ENCODE assay signal across 8 mouse cellular contexts in genomic region chr2:57102856-57103844, GRCm38 (mm10). TPM values are rescaled to one million over a fixed set of nuclear protein-coding genes. Genes with fewer than 3 reads are reported as not detected.
DNase-seq lines count a peak whose midpoint lies in the region; ATAC-seq and TF ChIP-seq lines count a peak whose summit lies in the region.

No protein-coding gene starts in this region.

- no peak overlapping the region for H3K27ac ChIP-seq in left cerebral cortex, adult 2 months
- no peak overlapping the region for H3K27ac ChIP-seq in forebrain, embryonic 10.5 days
- H3K27ac ChIP-seq in limb, embryonic 13.5 days = no peak overlapping the region
- H3K27ac ChIP-seq in olfactory bulb, adult 2 months (ENCODE audit: insufficient read depth, low read depth, low read length) = no peak overlapping the region

- under 1% methylated on average over 37 of the region's 37 CpGs for WGBS in forebrain, embryonic 10.5 days
- WGBS in limb, embryonic 13.5 days = 1% methylated on average over 37 of the region's 37 CpGs
- 11% methylated on average over 37 of the region's 37 CpGs for whole genome bisulfite sequencing in olfactory bulb, adult 2 months

- no peaks in the 10 kb centered on the region for H3K9me3 ChIP-seq in forebrain, embryonic 10.5 days
- no peaks in the 10 kb centered on the region for H3K9me3 ChIP-seq in limb, embryonic 13.5 days

- no peak for ATAC-seq in limb, embryonic 13.5 days (ENCODE audit: low FRiP score, low read depth)

- H3K4me3 ChIP-seq in left cerebral cortex, adult 2 months = peak overlapping the region; percentile 33
- H3K4me3 ChIP-seq in forebrain, embryonic 10.5 days = peak overlapping the region; percentile 56
- H3K4me3 ChIP-seq in limb, embryonic 13.5 days = peak overlapping the region; percentile 46
- H3K4me3 ChIP-seq in olfactory bulb, adult 2 months (ENCODE audit: insufficient read depth, low read depth, low read length) = peak overlapping the region; percentile 36

- no peaks in the 10 kb centered on the region for H3K36me3 ChIP-seq in forebrain, embryonic 10.5 days (replicated peaks)
- H3K36me3 ChIP-seq in limb, embryonic 13.5 days = no peaks in the 10 kb centered on the region

- H3K9ac ChIP-seq in limb, embryonic 13.5 days = no peak overlapping the region

- no peak for TF ChIP-seq POLR2A in olfactory bulb, adult 2 months (IDR thresholded peaks at IDR 0.05; ENCODE audit: insufficient read depth, low read depth, low read length)

- TF ChIP-seq CTCF in left cerebral cortex, adult 2 months (IDR thresholded peaks at IDR 0.05) = no peak
- TF ChIP-seq CTCF in olfactory bulb, adult 2 months (IDR thresholded peaks at IDR 0.05; ENCODE audit: insufficient read depth, low read depth, low read length) = no peak

- peaks cover 30% of the 10 kb centered on the region for H3K4me1 ChIP-seq in forebrain, embryonic 10.5 days
- peaks cover 21% of the 10 kb centered on the region for H3K4me1 ChIP-seq in limb, embryonic 13.5 days
- peaks cover 13% of the 10 kb centered on the region for H3K4me1 ChIP-seq in olfactory bulb, adult 2 months (ENCODE audit: control insufficient read depth, insufficient read depth, low read length)

- peak overlapping the region; percentile 83 for H3K4me2 ChIP-seq in limb, embryonic 13.5 days (replicated peaks)

- intact Hi-C loops in left cerebral cortex, adult 2 months (cut with DNase I) = no loop called here
- intact Hi-C loops in left cerebral cortex, postnatal 14 days (cut with DNase I) = loop anchor here (10.0 kb wide), 1 partner anchor 512 kb away; no protein-coding TSS in a partner anchor

- H3K27me3 ChIP-seq in forebrain, embryonic 10.5 days (ENCODE audit: poor library complexity, severe bottlenecking) = peaks cover 100% of the 10 kb centered on the region
- peaks cover 93% of the 10 kb centered on the region for H3K27me3 ChIP-seq in limb, embryonic 13.5 days

- no peak for DNase-seq in left cerebral cortex, adult 2 months (ENCODE audit: extremely low spot score in 1 of 2, low spot score in 2 of 2)
- DNase-seq in left cerebral cortex, postnatal 14 days (ENCODE audit: low spot score in 2 of 2) = no peak
- DNase-seq in forebrain, embryonic 10.5 days (ENCODE audit: extremely low spot score, low spot score) = peak; percentile 43
- no peak for DNase-seq in ovary, adult 18-20 months (ENCODE audit: low spot score)
- no peak for DNase-seq in left cerebral cortex, adult 18-20 months (ENCODE audit: low spot score in 2 of 2)
- no peak for DNase-seq in adrenal gland, postnatal 10 days

RNA-seq across cellular contexts. Expression of gene Nr4a2, which starts 20.7 kb away (rescaled TPM):
- 10 to 100 TPM; 38.1 to 58.8 TPM for total RNA-seq in left cerebral cortex, adult 2 months (2021)
- 10 to 100 TPM; 44.6 to 62.5 TPM for total RNA-seq in left cerebral cortex, postnatal 14 days (2021)
- polyA plus RNA-seq in forebrain, embryonic 10.5 days (2016; fragmentation: Nextera tagmentation; extraction: Ambion mirVana) = 7.4 and 7.8 TPM in 2 replicates
- 8.7 and 9.1 TPM in 2 replicates for polyA plus RNA-seq in limb, embryonic 13.5 days (2015; fragmentation: Nextera tagmentation; extraction: Ambion mirVana)
- polyA plus RNA-seq in olfactory bulb, adult 2 months (2012; ENCODE audit: insufficient read depth, insufficient read length, low replicate concordance, missing spikeins) = not detected in 2 replicates
- total RNA-seq in left cerebral cortex, adult 18-20 months (2021) = 10 to 100 TPM; 38.4 to 71.5 TPM
- total RNA-seq in adrenal gland, postnatal 10 days (2021) = 10 to 100 TPM in 1 of 2 experiments, 1 to 10 TPM in 1; 4.1 to 22.6 TPM
